Comparison of ENCODE assay signal across 9 mouse cellular contexts in genomic region chr11:53478383-53479170, GRCm38 (mm10). TPM values are rescaled to one million over a fixed set of nuclear protein-coding genes. Genes with fewer than 3 reads are reported as not detected.
DNase-seq lines count a peak whose midpoint lies in the region; ATAC-seq lines count a peak whose summit lies in the region.
"Had no signal": no experiment of that assay in that cellular context is flagged by ENCODE, and none has a peak within 500 bp of the region (broad histone marks: within the 10 kb centered on the region; RNA-seq: fewer than 3 reads in every experiment).

No protein-coding gene starts in this region.

- no peak for ATAC-seq in liver, embryonic 16.5 days (ENCODE audit: low read depth)

- H3K9me3 ChIP-seq in hindbrain, embryonic 10.5 days: peaks cover 8% of the 10 kb centered on the region
- H3K9me3 ChIP-seq in liver, embryonic 16.5 days (replicated peaks; ENCODE audit: control insufficient read depth, low read length): no peaks in the 10 kb centered on the region

- H3K4me2 ChIP-seq in liver, embryonic 16.5 days (ENCODE audit: low read depth, low read length): peak overlapping the region; percentile 72

- H3K4me3 ChIP-seq in hindbrain, embryonic 10.5 days: peak overlapping the region; percentile 49
- H3K4me3 ChIP-seq in liver, embryonic 16.5 days (ENCODE audit: low read depth, low read length): peak overlapping the region; percentile 82

- peaks cover 37% of the 10 kb centered on the region for H3K4me1 ChIP-seq in hindbrain, embryonic 10.5 days (replicated peaks)
- peaks cover 46% of the 10 kb centered on the region for H3K4me1 ChIP-seq in liver, embryonic 16.5 days (ENCODE audit: control insufficient read depth, low read depth, low read length)

- no peaks in the 10 kb centered on the region for H3K36me3 ChIP-seq in hindbrain, embryonic 10.5 days
- H3K36me3 ChIP-seq in liver, embryonic 16.5 days (ENCODE audit: control insufficient read depth, insufficient read depth): peaks cover 4% of the 10 kb centered on the region

- DNase-seq in embryo, embryonic 10 days (ENCODE audit: low spot score): peak; percentile 39
- no peak for DNase-seq in embryo, embryonic 11 days
- peak; percentile 48 for DNase-seq in right cerebral cortex, postnatal 14 days
- no peak for DNase-seq in right cerebral cortex, adult 18-20 months
- DNase-seq in hindbrain, embryonic 10.5 days (ENCODE audit: low spot score): peak; percentile 60
- DNase-seq in ovary, postnatal 14 days (ENCODE audit: low spot score): no peak
- DNase-seq in gastrocnemius, adult 18-20 months (ENCODE audit: low spot score): no peak

- peak overlapping the region; percentile 70 for H3K27ac ChIP-seq in hindbrain, embryonic 10.5 days
- H3K27ac ChIP-seq in liver, embryonic 16.5 days (ENCODE audit: low read length): peak overlapping the region; percentile 98; the same call in 1 of the 2 replicates

- peaks cover 98% of the 10 kb centered on the region for H3K27me3 ChIP-seq in hindbrain, embryonic 10.5 days (ENCODE audit: insufficient read depth, poor library complexity, severe bottlenecking)
- H3K27me3 ChIP-seq in liver, embryonic 16.5 days (ENCODE audit: control insufficient read depth, insufficient read depth, low read depth, low read length): peaks cover 54% of the 10 kb centered on the region

- WGBS in hindbrain, embryonic 10.5 days: 5% methylated on average over 79 of the region's 79 CpGs
- WGBS in liver, embryonic 16.5 days (ENCODE audit: insufficient replicate concordance): 6% methylated on average over 79 of the region's 79 CpGs

- peak overlapping the region; percentile 80 for H3K9ac ChIP-seq in liver, embryonic 16.5 days (ENCODE audit: low read depth, low read length)

RNA-seq across cellular contexts. Expression of gene Gm9945, which starts 1.4 kb away (rescaled TPM):
- not detected in 2 replicates for polyA plus RNA-seq in hindbrain, embryonic 10.5 days (2016; fragmentation: Nextera tagmentation; extraction: Ambion mirVana)
- 0.49 and 0.64 TPM in 2 replicates for polyA plus RNA-seq in liver, embryonic 16.5 days (2015; fragmentation: Nextera tagmentation; extraction: Ambion mirVana)
- total RNA-seq in gastrocnemius, adult 18-20 months (2021): not detected
- polyA plus RNA-seq: C2C12 had no signal

RNA-seq across cellular contexts. Expression of gene Sowaha, which starts 1.5 kb away (rescaled TPM):
- polyA plus RNA-seq in hindbrain, embryonic 10.5 days (2016; fragmentation: Nextera tagmentation; extraction: Ambion mirVana): 0.26 and 0.44 TPM in 2 replicates
- 13.5 and 15.9 TPM in 2 replicates for polyA plus RNA-seq in liver, embryonic 16.5 days (2015; fragmentation: Nextera tagmentation; extraction: Ambion mirVana)
- under 1 TPM; 0.07 TPM for total RNA-seq in gastrocnemius, adult 18-20 months (2021)
- polyA plus RNA-seq: C2C12 had no signal

RNA-seq across cellular contexts. Expression of gene Gm9837, which starts 8.3 kb away (rescaled TPM):
- not detected in 2 replicates for polyA plus RNA-seq in hindbrain, embryonic 10.5 days (2016; fragmentation: Nextera tagmentation; extraction: Ambion mirVana)
- polyA plus RNA-seq in liver, embryonic 16.5 days (2015; fragmentation: Nextera tagmentation; extraction: Ambion mirVana): not detected in 2 replicates
- not detected for total RNA-seq in gastrocnemius, adult 18-20 months (2021)
- polyA plus RNA-seq: C2C12 had no signal

RNA-seq across cellular contexts. Expression of gene Shroom1, which starts 21.6 kb away (rescaled TPM):
- polyA plus RNA-seq in hindbrain, embryonic 10.5 days (2016; fragmentation: Nextera tagmentation; extraction: Ambion mirVana): 1.8 and 2.0 TPM in 2 replicates
- polyA plus RNA-seq in liver, embryonic 16.5 days (2015; fragmentation: Nextera tagmentation; extraction: Ambion mirVana): 3.1 and 4.1 TPM in 2 replicates
- total RNA-seq in gastrocnemius, adult 18-20 months (2021): under 1 TPM; 0.71 to 0.73 TPM

RNA-seq across cellular contexts. Expression of gene Gm10447, which starts 21.7 kb away (rescaled TPM):
- polyA plus RNA-seq in hindbrain, embryonic 10.5 days (2016; fragmentation: Nextera tagmentation; extraction: Ambion mirVana): not detected in 2 replicates
- polyA plus RNA-seq in liver, embryonic 16.5 days (2015; fragmentation: Nextera tagmentation; extraction: Ambion mirVana): 0.18 and 0.22 TPM in 2 replicates
- total RNA-seq in gastrocnemius, adult 18-20 months (2021): not detected
- polyA plus RNA-seq: C2C12 had no signal

Comparison
In these comparisons a context has a peak if more than half of its experiments do, and no peak if none do; other contexts are left out.
1. DNase-seq: peak in embryo, embryonic 10 days (single experiment), right cerebral cortex, postnatal 14 days (single experiment) and hindbrain, embryonic 10.5 days (single experiment); none in embryo, embryonic 11 days (single experiment), right cerebral cortex, adult 18-20 months (single experiment), ovary, postnatal 14 days (single experiment) and gastrocnemius, adult 18-20 months (single experiment).
2. RNA of gene Sowaha, which starts 1.5 kb away (polyA plus RNA-seq): 13.5 to 15.9 TPM in liver, embryonic 16.5 days; 0.26 to 0.44 TPM in hindbrain, embryonic 10.5 days; every median in the first group is over 10 times any median in the second.